Mouse (Mus musculus) spleen, adult 2 months (tissue): ENCODE results near the gene Pbx2. TPM values are rescaled to one million over a fixed set of nuclear protein-coding genes. Genes with fewer than 3 reads are reported as not detected.

Experiments
- DNase-seq, 2 experiments: peaks; one replicate each; pipeline versions ENCODE4 v3.0.0 to v3.0.0-alpha.2; 2012 to 2021; ENCODE audit warnings: low spot score in 2 of 2, low read depth in 1 of 2
- H3K27ac ChIP-seq: fragments of 200-500 bp; 2 replicates; pipeline ENCODE4 v1.5.1; 2012; ENCODE audit warnings: low read length, inconsistent platforms; ENCODE audit not compliant: insufficient read depth
- H3K27me3 ChIP-seq: fragments of 200-500 bp; 2 replicates; pipeline ENCODE4 v1.6.1; 2012; ENCODE audit warnings: mild to moderate bottlenecking, moderate library complexity, low read length, inconsistent platforms; ENCODE audit not compliant: control insufficient read depth, insufficient read depth
- H3K36me3 ChIP-seq: fragments of 200-500 bp; 2 replicates; pipeline ENCODE4 v1.6.1; 2012; ENCODE audit warnings: mild to moderate bottlenecking, low read length, inconsistent platforms; ENCODE audit not compliant: control insufficient read depth, insufficient read depth
- H3K4me1 ChIP-seq: fragments of 200-500 bp; 2 replicates; pipeline ENCODE4 v1.6.1; 2011; ENCODE audit warnings: inconsistent platforms; ENCODE audit not compliant: control insufficient read depth, insufficient read depth, insufficient read length
- H3K4me3 ChIP-seq: fragments of 200-500 bp; 2 replicates; pipeline ENCODE4 v1.5.1; 2011; ENCODE audit warnings: mild to moderate bottlenecking, inconsistent platforms; ENCODE audit not compliant: insufficient read depth, insufficient read length; ENCODE audit errors: extremely low read depth
- CTCF ChIP-seq: fragments of 200-500 bp; IDR thresholded peaks from 2 replicates; pipeline ENCODE4 v1.5.1; 2011; ENCODE audit warnings: mild to moderate bottlenecking, inconsistent platforms; ENCODE audit not compliant: insufficient read depth, insufficient read length, insufficient replicate concordance; ENCODE audit errors: extremely low read depth
- POLR2A ChIP-seq: fragments of 200-500 bp; IDR thresholded peaks from 2 replicates; pipeline ENCODE4 v1.6.1; 2011; ENCODE audit warnings: low read depth, low read length, inconsistent platforms
- WGBS: fragments of 180-500 bp; shearing (Covaris S2); methylation state at CpG from one replicate; pipeline ENCODE4 v1.1.7; 2018; 5-methylcytosine and 5-hydroxymethylcytosine counted together
- polyA plus RNA-seq: library from polyadenylated mRNA; depleted of rRNA; stranded (reverse); fragments of >200 nt; gene quantifications from 2 replicates; pipeline ENCODE4 v1.2.3, GENCODE M21; 2012

Gene Pbx2
- polyA plus RNA-seq, 1 experiment, result 60.4 TPM

DNA sequence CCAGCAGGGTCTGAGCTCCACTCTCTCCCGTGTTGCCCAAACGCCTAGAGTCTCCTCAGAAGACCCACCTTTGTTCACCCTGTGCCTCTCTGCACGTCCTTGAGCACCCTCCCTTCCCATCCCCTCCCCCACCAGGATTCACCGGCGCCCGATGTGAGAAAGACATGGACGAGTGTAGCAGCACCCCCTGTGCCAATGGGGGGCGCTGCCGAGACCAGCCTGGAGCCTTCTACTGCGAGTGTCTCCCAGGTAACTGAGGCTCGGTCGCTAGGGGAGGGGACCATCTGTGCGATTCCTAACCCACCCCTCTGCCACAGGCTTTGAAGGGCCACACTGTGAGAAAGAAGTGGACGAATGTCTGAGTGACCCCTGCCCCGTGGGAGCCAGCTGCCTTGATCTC lies 18.7 kb upstream of the Pbx2 start:
- no peaks in the 10 kb centered on the region; the same call in 1 of the 2 replicates for H3K4me1 ChIP-seq
- no peak for TF ChIP-seq CTCF
- TF ChIP-seq POLR2A, result no peak
- WGBS, result 76% methylated on average over 15 of the region's 15 CpGs
- H3K27ac ChIP-seq, result no peak overlapping the region
- no peak overlapping the region for H3K4me3 ChIP-seq
- H3K27me3 ChIP-seq, result no peaks in the 10 kb centered on the region
- no peak for DNase-seq
- no peaks in the 10 kb centered on the region for H3K36me3 ChIP-seq

DNA sequence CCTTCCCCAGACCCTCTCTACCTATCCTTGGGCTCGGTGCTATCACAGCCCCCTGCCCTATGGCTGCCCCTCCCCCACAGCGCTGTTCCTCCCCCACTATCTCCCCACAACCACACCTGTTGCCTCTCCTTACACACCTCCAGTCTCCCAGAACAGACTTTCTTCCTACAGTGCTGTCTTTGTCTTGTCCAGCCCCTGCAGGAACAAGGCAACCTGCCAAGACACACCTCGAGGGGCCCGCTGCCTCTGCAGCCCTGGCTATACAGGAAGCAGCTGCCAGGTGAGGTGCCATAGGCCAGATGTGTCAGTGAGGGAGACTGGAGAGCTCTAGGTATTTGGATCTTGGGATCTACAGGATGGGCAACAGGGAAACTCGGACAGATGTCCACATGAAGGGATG lies 14.5 kb upstream of the Pbx2 start:
- H3K27me3 ChIP-seq, result no peaks in the 10 kb centered on the region
- 64% methylated on average over 5 of the region's 5 CpGs for WGBS
- no peak overlapping the region for H3K4me3 ChIP-seq
- TF ChIP-seq CTCF (no peak), POLR2A (no peak)
- no peaks in the 10 kb centered on the region; the same call in 1 of the 2 replicates for H3K4me1 ChIP-seq
- H3K36me3 ChIP-seq, result no peaks in the 10 kb centered on the region
- DNase-seq, result no peak
- H3K27ac ChIP-seq, result no peak overlapping the region

DNA sequence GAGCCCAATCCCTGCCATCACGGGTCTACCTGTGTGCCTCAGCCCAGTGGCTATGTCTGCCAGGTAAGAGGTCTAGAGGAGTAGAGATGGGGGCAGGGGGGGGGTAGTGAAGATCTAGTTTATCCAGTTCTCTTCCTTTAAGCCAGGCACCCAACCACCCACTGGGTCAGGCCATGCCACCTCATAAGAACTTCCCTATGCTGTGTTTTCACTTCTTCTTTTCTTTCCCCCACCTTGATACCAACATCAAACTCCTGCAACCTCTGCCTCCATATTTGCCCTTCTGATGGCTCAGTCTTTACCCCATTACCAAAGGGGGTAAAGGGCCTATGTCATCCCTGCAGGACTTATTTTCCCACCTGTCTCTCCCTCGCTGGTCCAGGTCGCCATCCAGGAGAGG lies 13.0 kb upstream of the Pbx2 start:
- H3K36me3 ChIP-seq, result no peaks in the 10 kb centered on the region
- H3K27ac ChIP-seq, result peak overlapping the region; percentile 65
- WGBS, result 80% methylated on average over 3 of the region's 3 CpGs
- no peaks in the 10 kb centered on the region; the same call in 1 of the 2 replicates for H3K4me1 ChIP-seq
- DNase-seq, result peak; percentile 43 to 50
- no peak overlapping the region for H3K4me3 ChIP-seq
- H3K27me3 ChIP-seq, result no peaks in the 10 kb centered on the region
- TF ChIP-seq CTCF (no peak), POLR2A (no peak)

DNA sequence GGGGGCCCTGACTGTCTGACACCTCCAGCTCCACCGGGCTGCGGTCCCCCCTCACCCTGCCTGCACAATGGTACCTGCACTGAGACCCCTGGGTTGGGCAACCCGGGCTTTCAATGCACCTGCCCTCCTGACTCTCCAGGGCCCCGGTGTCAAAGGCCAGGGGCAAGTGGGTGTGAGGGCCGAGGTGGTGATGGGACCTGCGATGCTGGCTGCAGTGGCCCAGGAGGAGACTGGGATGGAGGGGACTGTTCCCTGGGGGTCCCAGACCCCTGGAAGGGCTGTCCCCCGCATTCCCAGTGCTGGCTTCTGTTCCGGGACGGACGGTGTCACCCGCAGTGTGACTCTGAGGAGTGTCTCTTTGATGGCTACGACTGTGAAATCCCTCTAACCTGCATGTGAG lies 8.5 kb upstream of the Pbx2 start:
- no peak overlapping the region for H3K4me3 ChIP-seq
- no peak for TF ChIP-seq POLR2A
- TF ChIP-seq CTCF, result no peak
- H3K27me3 ChIP-seq, result no peaks in the 10 kb centered on the region
- no peak for DNase-seq
- WGBS, result 92% methylated on average over 12 of the region's 12 CpGs
- H3K36me3 ChIP-seq, result no peaks in the 10 kb centered on the region
- H3K4me1 ChIP-seq, result peaks cover 3% of the 10 kb centered on the region; the same call in 1 of the 2 replicates
- H3K27ac ChIP-seq, result no peak overlapping the region

GRCm38 (mm10) chr17:34583397-34583796 lies 7.7 kb upstream of the Pbx2 start:
- no peaks in the 10 kb centered on the region for H3K36me3 ChIP-seq
- 79% methylated on average over 7 of the region's 7 CpGs for WGBS
- no peak overlapping the region for H3K4me3 ChIP-seq
- no peak overlapping the region for H3K27ac ChIP-seq
- no peak for DNase-seq
- H3K27me3 ChIP-seq, result no peaks in the 10 kb centered on the region
- H3K4me1 ChIP-seq, result peaks cover 5% of the 10 kb centered on the region; the same call in 1 of the 2 replicates
- TF ChIP-seq CTCF (no peak), POLR2A (no peak)

- Histone ChIP-seq H3K27ac (no peak overlapping the region), H3K27me3 (no peaks in the 10 kb centered on the region), H3K4me1 (peaks cover 8% of the 10 kb centered on the region; the same call in 1 of the 2 replicates), H3K36me3 (no peaks in the 10 kb centered on the region), H3K4me3 (no peak overlapping the region)
- WGBS, result 97% methylated on average over 8 of the region's 8 CpGs
- TF ChIP-seq POLR2A, result no peak
- TF ChIP-seq CTCF, result no peak
- no peak for DNase-seq
These were observed 7.2 kb upstream of the Pbx2 start for GRCm38 (mm10) chr17:34583819-34584218.

DNA sequence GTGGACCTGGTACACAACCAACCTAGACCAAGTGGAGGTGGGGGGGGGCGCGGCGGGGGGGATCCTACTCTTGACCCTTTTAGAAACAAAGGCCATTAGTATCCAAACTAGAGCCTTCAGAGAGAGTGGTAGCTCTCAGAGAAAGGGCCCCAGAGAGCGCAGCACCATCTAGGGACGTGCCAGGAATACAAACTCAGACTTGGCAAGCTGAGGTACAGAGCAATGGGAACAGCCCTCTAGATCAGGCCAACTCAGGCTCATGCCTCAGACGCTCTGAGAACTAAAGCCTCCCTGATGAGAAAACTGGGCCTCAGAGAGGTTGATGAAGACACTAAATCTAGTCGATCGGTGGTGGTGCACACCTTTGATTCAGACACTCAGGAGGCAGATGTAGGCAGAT lies 5.9 kb upstream of the Pbx2 start:
- H3K4me1 ChIP-seq, result peaks cover 9% of the 10 kb centered on the region; the same call in 1 of the 2 replicates
- H3K4me3 ChIP-seq, result no peak overlapping the region
- 96% methylated on average over 8 of the region's 8 CpGs for WGBS
- TF ChIP-seq POLR2A (no peak), CTCF (no peak)
- DNase-seq, result no peak
- H3K27me3 ChIP-seq, result no peaks in the 10 kb centered on the region
- no peaks in the 10 kb centered on the region for H3K36me3 ChIP-seq
- no peak overlapping the region for H3K27ac ChIP-seq
